Mouse (Mus musculus) heart, adult 9 months (tissue): Measurements from ENCODE around the gene Serpina5.
A peak's percentile ranks its signal among the peaks of the same experiment; 100 is the strongest.

Source experiments
- DNase-seq, 2 experiments: peaks; one replicate each; pipeline ENCODE4 v3.0.0; 2022; ENCODE audit warnings: low spot score in 2 of 2

Serpina5 gene

GRCm38 (mm10) chr12:104127696-104128095 is 26.8 kb downstream of the Serpina5 start, which contains the start of gene Serpina3b:
Serpina3b (plus strand) TSS chr12:104127996.
- no peak for DNase-seq

DNA sequence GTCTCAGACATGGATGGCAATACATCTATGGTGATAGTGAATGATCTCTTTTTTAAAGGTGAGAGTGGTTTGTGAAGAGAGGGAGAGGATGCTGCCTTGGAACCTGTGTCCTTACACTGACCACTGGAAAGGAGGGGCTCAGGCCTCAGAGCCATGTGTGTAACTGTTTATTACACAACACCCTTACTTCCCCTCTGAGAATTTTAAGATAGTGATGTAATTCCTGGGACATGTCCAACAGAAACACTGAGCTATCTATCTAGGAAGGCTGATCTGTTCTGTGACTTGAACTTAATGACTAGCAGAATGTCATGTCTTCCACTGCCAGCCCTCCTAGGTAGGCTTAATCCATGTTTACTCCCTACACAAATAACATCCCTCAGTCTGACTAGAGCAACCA is 30.1 kb downstream of the Serpina5 start:
- peak; percentile 63 to 70 for DNase-seq

DNA sequence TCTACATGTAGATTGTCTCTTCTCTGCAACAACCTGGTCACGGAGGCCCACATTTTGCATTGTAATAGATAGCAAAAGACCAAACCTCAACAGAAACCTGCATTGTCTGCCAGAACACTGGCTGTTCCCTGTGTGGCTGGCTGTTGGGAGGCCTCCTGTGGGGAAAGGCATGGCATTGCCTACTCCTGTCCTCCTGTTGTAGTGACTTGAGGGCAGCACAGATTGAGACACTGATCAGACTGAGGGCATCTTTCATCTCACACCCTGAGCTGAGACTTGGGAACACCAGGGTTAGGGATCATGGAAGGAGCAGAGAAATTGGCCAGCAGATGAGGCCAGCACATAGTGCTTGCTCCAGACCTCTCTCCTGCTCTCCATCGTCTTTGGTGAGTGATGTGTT is 37.3 kb downstream of the Serpina5 start:
- no peak for DNase-seq

- DNase-seq: no peak
Observed at GRCm38 (mm10) chr12:104140543-104141103, 39.7 kb downstream of the Serpina5 start.

GRCm38 (mm10) chr12:104141506-104141905 is 40.6 kb downstream of the Serpina5 start:
- no peak for DNase-seq

GRCm38 (mm10) chr12:104142427-104142826 is 41.5 kb downstream of the Serpina5 start:
- DNase-seq: no peak

GRCm38 (mm10) chr12:104143286-104143685 is 42.4 kb downstream of the Serpina5 start:
- no peak for DNase-seq

DNA sequence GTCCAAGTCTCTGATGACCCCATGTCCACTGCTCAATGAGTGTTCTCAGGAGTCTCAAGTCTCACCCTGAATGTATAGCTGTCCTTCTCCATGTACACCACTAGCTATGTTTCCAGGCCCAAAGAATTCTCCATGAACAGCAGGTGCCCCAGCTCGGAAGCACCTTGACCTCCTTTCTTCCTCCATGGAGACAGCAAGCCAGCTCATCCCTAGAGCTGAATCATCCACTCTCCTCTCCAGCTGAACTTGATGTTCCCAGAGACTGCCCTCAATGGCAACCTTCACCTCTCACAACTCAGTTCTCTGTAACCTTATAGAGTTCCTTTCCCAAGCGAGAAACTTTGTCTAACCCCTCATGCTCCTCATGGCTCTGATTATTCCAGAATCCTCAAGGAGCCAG is 44.7 kb downstream of the Serpina5 start:
- DNase-seq: no peak

GRCm38 (mm10) chr12:104151989-104152388 is 51.1 kb downstream of the Serpina5 start:
- no peak for DNase-seq

DNA sequence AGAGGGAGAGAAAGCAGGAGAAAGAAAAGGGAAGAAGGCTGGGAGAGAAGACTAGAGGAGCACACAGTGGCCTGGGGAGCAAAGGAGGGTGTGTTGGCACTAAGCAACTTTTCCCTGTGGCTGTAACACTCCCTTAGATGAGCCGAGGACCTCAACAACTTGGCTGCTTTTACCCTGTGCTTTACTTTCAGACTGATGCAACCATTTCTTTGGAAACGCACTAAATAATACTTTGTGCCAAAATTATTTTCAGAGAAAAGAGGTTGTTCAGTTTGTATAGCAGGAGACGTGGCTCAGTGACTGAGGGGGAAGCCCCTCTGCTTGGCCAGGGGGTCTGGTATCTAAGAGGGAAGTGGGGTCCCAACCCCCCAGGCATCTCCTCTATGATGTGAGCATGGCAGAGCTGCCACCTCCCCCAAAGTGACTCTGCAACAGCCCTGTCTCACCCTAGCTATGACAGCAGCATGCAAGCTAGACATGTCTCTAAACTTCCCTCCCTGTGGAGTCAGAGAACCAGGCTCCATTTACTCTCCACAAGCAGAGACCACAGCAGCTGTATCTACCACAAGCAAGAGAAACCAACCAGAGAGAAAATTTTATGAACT is 52.2 kb downstream of the Serpina5 start:
- no peak for DNase-seq

- no peak for DNase-seq
Observed at GRCm38 (mm10) chr12:104153656-104154055, 52.7 kb downstream of the Serpina5 start, which contains the start of gene Serpina3c. Serpina3c (minus strand) TSS chr12:104153870.
